Comparison of ENCODE assay signal across 8 mouse cellular contexts in genomic region chr19:5094243-5094632, GRCm38 (mm10). TPM values are rescaled to one million over a fixed set of nuclear protein-coding genes. Genes with fewer than 3 reads are reported as not detected.
DNase-seq lines count a peak whose midpoint lies in the region; ATAC-seq lines count a peak whose summit lies in the region.

No protein-coding gene starts in this region.

- peak; percentile 89 for ATAC-seq in common myeloid progenitor, adult 5-6 weeks (replicated peaks; ENCODE audit: low read depth, poor library complexity, severe bottlenecking)
- ATAC-seq in megakaryocyte progenitor cell, adult 5-6 weeks (replicated peaks; ENCODE audit: poor library complexity) = peak; percentile 92

- DNase-seq in WW6 (ENCODE audit: low read depth, low spot score) = peak; percentile 83
- DNase-seq in gastrocnemius, adult 8-10 months (ENCODE audit: low spot score in 2 of 2) = peak; percentile 78 to 79
- DNase-seq in induced T-regulatory cell, adult 2 months (ENCODE audit: low read depth) = peak; percentile 91
- peak; percentile 91 to 98 for DNase-seq in left cerebral cortex, adult 9 months (ENCODE audit: low spot score in 2 of 2)
- peak; percentile 99 for DNase-seq in right cerebral cortex, postnatal 14 days
- DNase-seq in urinary bladder, postnatal 25 days (ENCODE audit: low spot score) = peak; percentile 92

RNA-seq across cellular contexts. Expression of gene Cnih2, which starts 4.1 kb away (rescaled TPM):
- 0.46 TPM in 1 of 2 replicates, not detected in the other for total RNA-seq in common myeloid progenitor, adult 5-6 weeks (2017)
- not detected for total RNA-seq in gastrocnemius, adult 8-10 months (2022)
- total RNA-seq in megakaryocyte progenitor cell, adult 5-6 weeks (2015) = 0.17 and 0.66 TPM in 2 replicates
- total RNA-seq in megakaryocyte progenitor cell, adult 5-6 weeks (2017) = not detected in 2 replicates

RNA-seq across cellular contexts. Expression of gene Yif1a, which starts 5.9 kb away (rescaled TPM):
- total RNA-seq in common myeloid progenitor, adult 5-6 weeks (2017) = 15.2 and 19.3 TPM in 2 replicates
- total RNA-seq in gastrocnemius, adult 8-10 months (2022) = 10 to 100 TPM; 37.4 to 44.7 (median 39.8) TPM
- 44.2 and 45.3 TPM in 2 replicates for total RNA-seq in megakaryocyte progenitor cell, adult 5-6 weeks (2015)
- 9.1 and 12.3 TPM in 2 replicates for total RNA-seq in megakaryocyte progenitor cell, adult 5-6 weeks (2017)

RNA-seq across cellular contexts. Expression of gene Tmem151a, which starts 8.9 kb away (rescaled TPM):
- not detected in 2 replicates for total RNA-seq in common myeloid progenitor, adult 5-6 weeks (2017)
- total RNA-seq in gastrocnemius, adult 8-10 months (2022) = under 1 TPM in 1 of 4 experiments, not detected in 3; 0.12 TPM
- total RNA-seq in megakaryocyte progenitor cell, adult 5-6 weeks (2015) = 0.02 TPM in 1 of 2 replicates, not detected in the other
- not detected in 2 replicates for total RNA-seq in megakaryocyte progenitor cell, adult 5-6 weeks (2017)

RNA-seq across cellular contexts. Expression of gene Rab1b, which starts 12.6 kb away (rescaled TPM):
- 62.3 and 67.7 TPM in 2 replicates for total RNA-seq in common myeloid progenitor, adult 5-6 weeks (2017)
- 100 to 1,000 TPM; 124 to 137 (median 131) TPM for total RNA-seq in gastrocnemius, adult 8-10 months (2022)
- total RNA-seq in megakaryocyte progenitor cell, adult 5-6 weeks (2015) = 50.8 and 56.7 TPM in 2 replicates
- 78.1 and 106 TPM in 2 replicates for total RNA-seq in megakaryocyte progenitor cell, adult 5-6 weeks (2017)

RNA-seq across cellular contexts. Expression of gene Klc2, which starts 24.1 kb away (rescaled TPM):
- total RNA-seq in common myeloid progenitor, adult 5-6 weeks (2017) = 4.8 and 5.2 TPM in 2 replicates
- 10 to 100 TPM; 60.6 to 68.9 (median 64.0) TPM for total RNA-seq in gastrocnemius, adult 8-10 months (2022)
- 1.2 and 1.6 TPM in 2 replicates for total RNA-seq in megakaryocyte progenitor cell, adult 5-6 weeks (2015)
- 2.7 and 3.8 TPM in 2 replicates for total RNA-seq in megakaryocyte progenitor cell, adult 5-6 weeks (2017)

Comparison
In these comparisons a context has a peak if more than half of its experiments do, and no peak if none do; other contexts are left out.
1. Peak in every context shown above with its lines: DNase-seq and ATAC-seq.